Mouse (Mus musculus): Measurements from ENCODE around the gene Ptgr1. TPM values are rescaled to one million over a fixed set of nuclear protein-coding genes. Genes with fewer than 3 reads are reported as not detected.

Gene Ptgr1
- polyA plus RNA-seq, 1 experiment from 2014 or later = 28.0 TPM

GRCm38 (mm10) chr4:58927661-58928060 is 59.3 kb downstream of the Ptgr1 start:
- Histone ChIP-seq H3K9me3 (ENCODE audit: control insufficient read depth, low read length) (no peaks in the 10 kb centered on the region; the same call in 1 of the 2 replicates), H3K4me2 (no peak overlapping the region), H3K9ac (ENCODE audit: low read depth, low read length) (no peak overlapping the region), H3K4me3 (ENCODE audit: low read depth, low read length) (no peak overlapping the region), H3K27me3 (replicated peaks; ENCODE audit: control insufficient read depth, insufficient read depth, low read length) (no peaks in the 10 kb centered on the region; the same call in 1 of the 2 replicates), H3K4me1 (replicated peaks; ENCODE audit: control insufficient read depth, insufficient read depth, low read length) (no peaks in the 10 kb centered on the region), H3K36me3 (ENCODE audit: control insufficient read depth, insufficient read depth, low read length) (no peaks in the 10 kb centered on the region), H3K27ac (ENCODE audit: low read depth, low read length) (no peak overlapping the region)
- no peak for ATAC-seq (replicated peaks; ENCODE audit: low FRiP score)
- DNase-seq (ENCODE audit: low spot score) = no peak
- 62% methylated on average over 3 of the region's 3 CpGs for WGBS

- ATAC-seq (replicated peaks; ENCODE audit: low FRiP score) (no peak), DNase-seq (ENCODE audit: low spot score) (no peak)
- H3K9ac ChIP-seq (ENCODE audit: low read depth, low read length) = no peak overlapping the region
- H3K36me3 ChIP-seq (ENCODE audit: control insufficient read depth, insufficient read depth, low read length) = no peaks in the 10 kb centered on the region
- no peak overlapping the region for H3K27ac ChIP-seq (ENCODE audit: low read depth, low read length)
- WGBS = 29% methylated on average over 2 of the region's 2 CpGs
- H3K9me3 ChIP-seq (ENCODE audit: control insufficient read depth, low read length) = no peaks in the 10 kb centered on the region; the same call in 1 of the 2 replicates
- H3K27me3 ChIP-seq (replicated peaks; ENCODE audit: control insufficient read depth, insufficient read depth, low read length) = no peaks in the 10 kb centered on the region; the same call in 1 of the 2 replicates
- H3K4me1 ChIP-seq (replicated peaks; ENCODE audit: control insufficient read depth, insufficient read depth, low read length) = no peaks in the 10 kb centered on the region
- H3K4me2 ChIP-seq = no peak overlapping the region
- H3K4me3 ChIP-seq (ENCODE audit: low read depth, low read length) = no peak overlapping the region
Measured at GRCm38 (mm10) chr4:58926120-58926519, 60.8 kb downstream of the Ptgr1 start.

- no peaks in the 10 kb centered on the region for H3K4me1 ChIP-seq (replicated peaks; ENCODE audit: control insufficient read depth, insufficient read depth, low read length)
- H3K9ac ChIP-seq (ENCODE audit: low read depth, low read length) = no peak overlapping the region
- WGBS = 25% methylated on average over 5 of the region's 5 CpGs
- H3K27ac ChIP-seq (ENCODE audit: low read depth, low read length) = no peak overlapping the region
- H3K4me3 ChIP-seq (ENCODE audit: low read depth, low read length) = no peak overlapping the region
- H3K27me3 ChIP-seq (replicated peaks; ENCODE audit: control insufficient read depth, insufficient read depth, low read length) = no peaks in the 10 kb centered on the region; the same call in 1 of the 2 replicates
- H3K4me2 ChIP-seq = no peak overlapping the region
- H3K36me3 ChIP-seq (ENCODE audit: control insufficient read depth, insufficient read depth, low read length) = no peaks in the 10 kb centered on the region
- no peaks in the 10 kb centered on the region; the same call in 1 of the 2 replicates for H3K9me3 ChIP-seq (ENCODE audit: control insufficient read depth, low read length)
- ATAC-seq (replicated peaks; ENCODE audit: low FRiP score) (no peak), DNase-seq (ENCODE audit: low spot score) (no peak)
Measured at GRCm38 (mm10) chr4:58925664-58926063, 61.3 kb downstream of the Ptgr1 start.

- H3K36me3 ChIP-seq (ENCODE audit: control insufficient read depth, insufficient read depth, low read length) = no peaks in the 10 kb centered on the region
- H3K4me1 ChIP-seq (replicated peaks; ENCODE audit: control insufficient read depth, insufficient read depth, low read length) = no peaks in the 10 kb centered on the region
- 55% methylated on average over 2 of the region's 2 CpGs for WGBS
- no peak overlapping the region for H3K9ac ChIP-seq (ENCODE audit: low read depth, low read length)
- DNase-seq (ENCODE audit: low spot score) (no peak), ATAC-seq (replicated peaks; ENCODE audit: low FRiP score) (no peak)
- no peaks in the 10 kb centered on the region; the same call in 1 of the 2 replicates for H3K9me3 ChIP-seq (ENCODE audit: control insufficient read depth, low read length)
- no peaks in the 10 kb centered on the region; the same call in 1 of the 2 replicates for H3K27me3 ChIP-seq (replicated peaks; ENCODE audit: control insufficient read depth, insufficient read depth, low read length)
- no peak overlapping the region for H3K4me2 ChIP-seq
- H3K27ac ChIP-seq (ENCODE audit: low read depth, low read length) = no peak overlapping the region
- no peak overlapping the region for H3K4me3 ChIP-seq (ENCODE audit: low read depth, low read length)
Measured at GRCm38 (mm10) chr4:58923933-58924332, 63.0 kb downstream of the Ptgr1 start.

Other genes starting within 250 kb of the Ptgr1 start
- gene Olfr267, start 199.4 kb downstream of the Ptgr1 start, polyA plus RNA-seq (2014; fragmentation: Nextera tagmentation; extraction: Ambion mirVana) = not detected in 2 replicates
- 43.0 and 44.8 TPM in 2 replicates for gene Ecpas, start 74.4 kb downstream of the Ptgr1 start, polyA plus RNA-seq (2014; fragmentation: Nextera tagmentation; extraction: Ambion mirVana)
- gene Zkscan16, start 43.5 kb downstream of the Ptgr1 start, polyA plus RNA-seq (2014; fragmentation: Nextera tagmentation; extraction: Ambion mirVana) = 0.21 and 0.29 TPM in 2 replicates
- gene Dnajc25, start 7.9 kb upstream of the Ptgr1 start, polyA plus RNA-seq (2014; fragmentation: Nextera tagmentation; extraction: Ambion mirVana) = 8.8 and 11.1 TPM in 2 replicates
- gene Gm20503, start 16.1 kb upstream of the Ptgr1 start, polyA plus RNA-seq (2014; fragmentation: Nextera tagmentation; extraction: Ambion mirVana) = 8.1 and 11.5 TPM in 2 replicates
- gene Gng10, start 48.0 kb upstream of the Ptgr1 start, polyA plus RNA-seq (2014; fragmentation: Nextera tagmentation; extraction: Ambion mirVana) = 67.6 and 78.9 TPM in 2 replicates
- not detected in 2 replicates for gene AI481877, start 151.9 kb upstream of the Ptgr1 start, polyA plus RNA-seq (2014; fragmentation: Nextera tagmentation; extraction: Ambion mirVana)
- gene Ugcg, start 202.1 kb upstream of the Ptgr1 start, polyA plus RNA-seq (2014; fragmentation: Nextera tagmentation; extraction: Ambion mirVana) = 25.9 and 26.1 TPM in 2 replicates

Measured in liver, embryonic 11.5 days (tissue).